Mouse (Mus musculus) left cerebral cortex, postnatal 14 days (tissue): Measurements from ENCODE around the gene Ntn3. TPM values are rescaled to one million over a fixed set of nuclear protein-coding genes. Genes with fewer than 3 reads are reported as not detected.

Experiments
- DNase-seq, 2 experiments: peaks; one replicate each; pipeline ENCODE4 v3.0.0; 2021 to 2022; ENCODE audit warnings: low spot score in 2 of 2, mixed read lengths in 1 of 2
- intact Hi-C: fragments of 180-260 bp; cut with DNase I; formaldehyde crosslinking; loops from one replicate; pipeline ENCODE4 v1.15.1; 2025
- total RNA-seq, 2 experiments: library from RNA; stranded (reverse); gene quantifications; 2 replicates each; pipeline ENCODE4 v1.2.3; 2021

Gene Ntn3
- total RNA-seq, 2 experiments from 2014 or later, result 11.0 to 12.6 TPM

DNA sequence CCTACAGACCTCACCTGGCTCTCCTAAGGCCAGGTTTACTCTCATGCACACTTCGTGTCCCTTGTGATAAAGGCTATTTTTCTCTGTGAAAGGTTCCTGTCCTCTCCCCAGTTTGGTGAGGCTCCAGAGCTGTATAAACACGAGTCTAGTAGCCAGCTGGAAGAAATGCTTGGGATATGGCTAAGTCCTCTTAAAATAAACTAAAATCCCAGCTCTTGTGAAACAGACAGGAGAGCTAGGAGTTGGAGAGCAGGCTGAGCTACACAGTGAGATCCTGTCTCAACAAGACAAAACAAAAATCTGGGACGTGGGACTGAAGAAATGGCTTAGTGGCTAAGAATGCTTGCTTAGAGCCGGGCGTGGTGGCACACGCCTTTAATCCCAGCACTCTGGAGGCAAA lies 3.9 kb upstream of the Ntn3 start:
- intact Hi-C loops, result no loop called here
- DNase-seq, result peak in 1 of 2 experiments; percentile 62

DNA sequence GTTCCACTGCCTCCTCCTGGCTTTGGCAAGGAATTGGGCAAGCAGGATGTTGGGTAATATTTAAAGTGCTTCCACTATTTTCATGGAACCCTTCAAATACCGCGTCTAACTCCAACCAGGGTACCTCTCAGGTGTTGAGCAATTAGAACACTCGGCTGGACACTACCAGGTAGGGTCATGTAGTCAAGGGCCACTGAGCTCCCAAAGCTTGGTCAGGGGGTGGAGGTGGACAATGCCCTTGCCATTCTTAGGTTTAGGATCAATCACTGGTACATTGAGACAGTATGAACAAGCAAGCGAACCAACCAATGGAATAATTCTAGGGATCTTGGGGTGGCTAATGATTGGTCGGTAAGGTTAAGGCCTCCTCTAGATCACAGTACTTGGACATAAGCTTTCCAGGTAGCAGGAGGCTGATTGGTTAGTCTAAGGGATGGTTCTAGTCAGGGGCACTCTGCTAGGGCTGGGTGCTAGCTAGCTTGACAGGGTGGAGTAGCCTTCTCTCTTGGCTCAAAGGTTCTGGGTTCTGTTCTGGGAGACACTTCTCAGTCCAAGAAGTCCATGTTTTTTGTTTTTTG lies 3.2 kb upstream of the Ntn3 start:
- intact Hi-C loops, result no loop called here
- no peak for DNase-seq

DNA sequence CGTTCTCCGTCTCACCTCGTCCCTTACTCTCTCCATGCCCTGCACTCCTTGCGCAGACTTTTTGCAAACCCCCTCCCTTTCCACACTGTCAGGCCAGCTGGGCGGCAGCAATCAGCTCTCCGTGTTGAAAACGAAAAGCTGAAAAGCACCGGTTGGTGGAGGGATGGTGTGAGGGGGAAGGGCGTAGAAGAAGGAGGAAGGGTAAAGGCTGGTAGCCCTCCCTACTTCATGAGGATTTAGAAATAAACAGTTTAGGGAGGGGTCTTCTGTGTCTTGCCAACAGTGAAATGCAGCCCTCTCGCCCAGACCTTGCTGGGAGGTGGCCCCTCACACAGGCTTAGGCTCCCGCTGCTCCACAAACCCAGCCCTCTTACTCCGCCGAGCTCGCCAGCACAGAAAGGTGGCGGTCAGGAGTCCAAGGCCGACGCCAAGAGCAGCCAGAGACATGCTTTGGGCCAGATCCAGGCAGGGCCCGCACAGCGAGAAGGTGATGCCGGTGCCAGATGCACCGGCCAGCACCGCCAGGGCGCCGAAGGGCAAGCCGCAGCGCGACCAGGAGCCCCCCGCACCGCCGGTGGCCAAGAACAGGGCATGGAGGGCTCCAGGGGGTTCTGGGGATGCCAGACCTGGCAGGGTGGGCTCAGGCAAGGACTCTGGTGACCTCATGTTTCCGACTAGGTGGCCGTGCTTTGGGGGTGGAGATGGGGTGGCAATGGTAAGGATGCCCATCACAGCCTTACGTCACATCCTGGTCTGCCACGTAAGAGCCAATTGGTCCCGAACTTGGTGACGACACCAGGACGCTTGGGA lies 2.5 kb upstream of the Ntn3 start:
- DNase-seq, result peak; percentile 87 to 92
- intact Hi-C loops, result no loop called here

DNA sequence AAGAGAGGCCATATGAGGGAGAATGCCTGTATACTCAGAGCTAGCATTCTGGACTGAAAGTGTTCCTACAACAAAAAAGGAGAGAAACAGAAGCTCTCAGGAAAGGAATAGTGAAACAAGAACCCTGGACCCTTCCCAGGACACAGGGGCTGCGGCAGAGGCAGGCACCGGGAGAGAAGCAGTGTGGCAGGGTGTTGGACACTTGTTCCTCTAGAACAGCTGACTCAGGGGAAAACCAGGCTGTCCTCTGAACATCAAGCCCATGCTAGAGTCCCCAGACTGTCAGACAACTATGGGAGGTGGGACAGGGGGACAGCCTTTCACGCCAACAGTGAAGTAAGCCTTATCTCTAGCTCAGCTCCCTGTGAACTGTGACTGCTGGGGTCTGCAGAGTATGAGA lies 1.3 kb upstream of the Ntn3 start:
- intact Hi-C loops, result no loop called here
- no peak for DNase-seq

DNA sequence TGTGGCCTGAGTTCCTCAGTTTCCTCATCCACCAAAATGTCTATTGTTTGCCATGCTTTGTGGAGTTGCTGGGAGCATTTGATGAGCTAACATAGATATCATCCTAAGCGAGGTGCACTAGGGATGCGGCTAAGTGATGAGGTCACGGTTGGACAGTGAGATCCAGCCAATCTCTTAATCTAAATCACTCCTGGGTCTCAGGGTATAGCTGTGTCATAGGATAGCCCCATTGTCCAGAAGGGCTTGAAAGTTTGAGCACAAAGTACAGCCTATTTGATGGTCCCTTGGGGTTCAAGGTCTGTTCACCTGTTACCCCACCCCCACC lies 547 bp upstream of the Ntn3 start:
- intact Hi-C loops, result loop anchor here (5.0 kb wide), 1 partner anchor 43 kb away; the partner anchor contains the start of gene Atp6v0c
- no peak for DNase-seq

DNA sequence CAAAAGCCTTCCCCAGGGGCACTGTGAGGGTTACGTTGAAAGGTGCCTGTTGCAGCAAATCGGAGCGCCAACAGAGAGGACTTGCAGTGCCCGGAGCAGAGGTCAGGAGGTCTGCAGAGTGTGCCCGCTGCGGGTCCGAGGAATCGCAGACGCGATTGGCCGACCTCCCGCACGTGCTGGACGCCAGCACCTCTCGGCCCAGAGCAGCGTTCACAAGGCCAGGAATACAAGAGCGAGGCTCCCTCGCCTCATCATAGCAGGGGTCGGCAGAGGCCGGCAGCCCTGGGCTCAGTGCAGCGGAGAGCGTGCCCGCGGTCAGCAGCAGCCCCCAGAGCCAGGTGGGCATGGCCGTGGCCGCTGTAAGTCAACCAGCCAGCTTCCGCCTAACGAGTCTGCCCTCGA lies 689 bp downstream of the Ntn3 start:
- no peak for DNase-seq
- intact Hi-C loops, result loop anchor here (5.0 kb wide), 1 partner anchor 41 kb away; the partner anchor contains the start of gene Atp6v0c

DNA sequence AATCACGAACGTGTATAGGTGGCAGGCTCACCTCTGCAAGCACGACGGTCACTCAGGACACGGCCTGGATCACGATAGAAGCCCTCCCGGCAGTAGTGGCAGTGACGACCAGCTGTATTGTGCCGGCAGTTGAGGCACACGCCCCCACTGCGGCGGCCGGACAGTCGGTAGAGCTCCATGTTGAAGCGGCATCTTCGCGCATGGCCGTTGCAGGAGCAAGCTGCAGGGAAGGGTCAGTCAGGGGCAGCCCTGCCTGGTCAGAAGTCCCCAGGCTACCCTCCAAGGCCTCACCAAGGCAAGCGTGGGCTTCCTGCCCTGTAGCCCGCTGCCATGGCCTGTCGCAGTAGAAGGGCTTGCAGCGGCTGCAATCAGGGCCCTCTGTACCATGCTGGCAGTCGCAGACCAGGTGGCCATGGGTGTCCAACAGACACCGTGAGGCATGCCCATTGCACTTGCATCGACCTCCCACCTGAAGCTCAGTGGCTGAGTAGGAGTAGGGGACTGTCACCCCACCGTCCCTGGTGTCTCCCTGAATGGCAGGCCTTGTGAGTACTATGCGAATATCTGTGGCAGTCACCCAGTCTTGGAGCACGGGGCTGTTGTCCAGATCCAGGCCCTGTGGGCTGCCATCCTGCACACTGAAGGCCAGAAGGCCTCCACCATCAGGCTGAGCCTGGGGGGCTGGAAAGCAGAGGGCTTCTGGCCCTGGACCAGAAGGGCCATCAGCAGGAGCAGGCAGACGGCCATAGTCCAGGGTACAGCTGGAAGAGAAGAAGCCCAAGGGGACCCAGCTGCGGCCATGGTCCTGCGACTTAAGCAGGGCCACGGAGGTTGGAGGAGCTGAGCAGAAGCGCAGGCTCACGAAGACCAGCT lies 1.3 kb downstream of the Ntn3 start:
- DNase-seq, result no peak
- intact Hi-C loops, result loop anchor here (5.0 kb wide), 1 partner anchor 41 kb away; the partner anchor contains the start of gene Atp6v0c

DNA sequence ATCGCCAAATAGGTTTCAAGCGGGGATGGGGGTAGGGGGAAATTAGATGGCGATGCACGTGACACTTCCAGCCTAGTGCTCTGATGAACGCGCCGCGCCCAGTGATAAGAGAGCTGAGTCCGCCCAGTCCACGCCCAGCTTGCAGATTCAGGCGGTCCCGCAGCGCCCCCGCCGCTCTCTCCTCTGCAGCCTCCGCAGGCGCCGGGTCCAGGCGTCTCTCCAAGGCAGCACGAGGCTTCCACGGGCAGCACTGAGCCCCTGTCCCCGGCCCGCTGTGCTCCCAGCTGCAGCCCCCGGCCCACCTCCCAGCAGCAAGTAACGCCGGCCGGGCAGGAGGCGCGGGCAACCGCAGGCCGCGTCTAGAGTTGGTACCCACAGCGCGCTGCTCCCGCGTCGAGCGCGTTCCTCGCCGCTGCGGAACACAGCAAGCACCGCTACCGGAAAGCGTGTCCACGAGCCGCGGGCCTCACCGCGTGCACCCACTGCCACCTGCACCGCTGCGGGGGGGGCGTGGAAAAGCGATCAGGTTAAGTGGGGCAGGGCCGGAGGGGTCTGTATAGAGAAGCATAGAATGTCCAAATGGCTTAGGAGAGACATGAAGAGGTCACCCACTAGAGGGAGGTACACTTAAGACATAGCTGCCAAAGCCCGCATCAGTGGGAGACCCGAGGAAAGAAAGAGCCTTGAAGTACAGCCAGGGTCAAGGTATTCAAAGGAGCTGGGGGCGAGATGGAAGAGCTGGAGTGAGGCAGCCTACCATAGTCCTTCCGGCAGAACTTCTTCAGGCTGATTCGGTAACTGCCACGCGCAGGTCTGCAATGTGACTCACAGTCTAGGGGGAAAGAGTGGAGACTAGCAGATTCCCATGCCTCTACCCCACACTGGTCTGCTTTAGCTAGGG lies 2.6 kb downstream of the Ntn3 start:
- intact Hi-C loops, result loop anchor here (5.0 kb wide), 1 partner anchor 39 kb away; the partner anchor contains the start of gene Atp6v0c
- peak; percentile 78 to 85 for DNase-seq

DNA sequence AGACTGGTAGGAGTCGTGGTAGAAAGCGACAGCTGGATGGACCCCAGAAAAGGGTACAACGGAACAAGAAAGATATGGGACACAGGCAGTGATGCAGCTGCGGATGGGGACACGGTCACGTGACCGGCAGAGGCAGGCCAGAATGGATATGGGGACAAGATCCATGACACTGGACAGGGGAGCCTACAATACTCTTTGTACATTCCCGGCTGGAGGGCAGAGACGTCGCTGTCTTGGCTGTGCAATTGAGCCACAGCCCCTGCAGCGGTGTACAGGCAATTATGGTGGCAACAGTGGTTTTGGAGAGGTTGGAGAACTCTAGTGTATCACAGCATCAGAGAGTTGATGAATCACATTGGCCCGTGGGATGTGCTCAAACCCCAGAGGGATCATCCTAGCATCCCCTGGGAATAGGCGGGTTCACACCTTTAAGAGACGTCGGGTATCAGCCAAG lies 3.4 kb downstream of the Ntn3 start:
- intact Hi-C loops, result loop anchor here (5.0 kb wide), 1 partner anchor 39 kb away; the partner anchor contains the start of gene Atp6v0c
- peak; percentile 47 to 60 for DNase-seq

DNA sequence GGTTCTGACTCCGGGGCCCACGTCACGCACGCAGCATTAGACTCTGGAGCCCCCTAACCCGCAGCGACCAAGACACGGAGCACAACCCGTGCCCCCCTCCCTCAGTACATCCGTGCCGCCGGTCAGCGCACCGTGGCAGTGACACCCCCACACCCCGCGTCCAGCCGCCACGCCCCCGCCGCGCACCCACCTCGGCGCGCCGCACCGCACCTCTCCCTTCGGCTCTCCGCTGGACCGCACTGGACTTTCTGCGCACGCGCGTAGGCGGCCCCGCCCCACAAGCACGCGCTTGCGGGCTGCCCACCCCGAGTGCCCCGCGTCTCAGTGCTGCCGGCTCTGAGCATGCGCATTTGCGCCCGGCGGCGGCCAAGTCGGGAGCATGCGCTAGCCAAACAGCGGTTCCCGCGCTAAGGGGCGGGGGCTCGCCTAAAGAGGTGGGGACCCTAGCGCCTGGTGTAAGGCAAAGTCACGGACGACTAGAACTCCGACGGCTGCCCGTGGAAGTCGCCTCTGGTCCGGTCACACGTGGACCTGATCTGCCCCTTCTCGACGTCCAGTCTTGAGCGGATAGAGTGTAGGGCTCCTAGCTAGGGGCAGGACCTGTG lies 3.9 kb downstream of the Ntn3 start, which contains the start of gene Tbc1d24:
TSS of gene Tbc1d24 (minus strand) at position 279 of the 605 bp plus-strand sequence.
- intact Hi-C loops, result loop anchor here (5.0 kb wide), 1 partner anchor 38 kb away; the partner anchor contains the start of gene Atp6v0c
- DNase-seq, result peak; percentile 94 to 96

DNA sequence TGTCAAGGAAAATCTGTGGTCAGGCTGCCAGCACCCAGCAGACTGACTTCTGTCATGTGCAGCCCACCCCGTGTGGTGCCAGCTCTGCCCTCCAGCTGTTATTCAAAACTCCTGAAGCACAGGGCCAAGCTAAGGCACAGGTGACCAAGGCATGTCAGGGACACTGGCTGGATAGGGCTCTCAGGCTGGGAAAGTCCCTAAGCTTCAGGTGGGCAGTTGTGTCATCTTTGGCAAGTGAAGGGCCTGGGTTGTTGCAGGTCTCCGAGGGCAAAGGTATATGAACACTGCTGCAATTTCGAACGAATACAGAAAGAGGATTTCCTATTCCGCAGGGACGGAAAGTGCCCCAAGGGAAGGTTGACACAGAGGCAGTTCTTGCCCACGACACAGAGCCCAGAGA lies 4.5 kb downstream of the Ntn3 start:
- intact Hi-C loops, result loop anchor here (5.0 kb wide), 1 partner anchor 38 kb away; the partner anchor contains the start of gene Atp6v0c

DNA sequence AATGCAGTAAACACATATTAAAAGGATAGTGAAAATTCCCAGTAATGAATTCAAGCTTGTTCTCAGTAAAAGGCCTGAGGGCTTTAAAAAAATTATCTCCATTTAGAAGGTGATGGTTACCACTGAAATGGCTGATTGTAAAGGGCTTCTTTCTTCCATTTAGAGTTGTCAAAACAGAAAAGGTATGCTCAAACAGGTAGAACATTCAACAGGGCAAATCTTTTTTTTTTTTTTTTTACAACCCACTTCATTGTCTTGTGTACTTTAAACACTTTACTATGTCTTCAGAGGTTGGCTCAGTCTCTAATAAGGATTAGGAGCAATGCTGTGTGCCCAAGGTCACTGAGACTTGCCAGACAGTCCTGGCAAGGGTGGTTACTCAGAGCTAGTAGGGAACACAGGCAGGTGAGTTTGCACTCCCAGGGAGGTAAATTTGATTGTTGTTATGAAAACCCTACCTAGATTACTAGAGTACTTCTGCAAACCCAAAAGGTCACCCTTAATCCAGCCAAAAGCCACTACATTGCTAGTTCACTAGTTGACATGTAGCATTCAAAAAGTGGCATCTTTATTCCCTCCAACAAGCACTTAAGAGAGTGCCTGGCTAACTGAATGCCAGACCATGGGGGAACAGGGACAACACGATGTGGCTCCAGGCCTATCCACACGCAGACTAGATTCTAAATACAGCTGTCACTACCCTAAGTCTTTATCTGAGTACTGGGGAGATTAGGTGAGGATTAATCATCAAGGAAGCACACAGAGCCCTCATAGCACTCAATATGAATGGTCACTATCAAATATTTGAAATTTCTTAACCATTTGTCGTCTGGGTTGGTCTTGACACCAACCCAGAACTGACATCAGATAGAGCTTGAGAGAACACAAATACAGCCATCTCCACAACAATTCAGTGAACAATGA lies 5.5 kb downstream of the Ntn3 start:
- intact Hi-C loops, result no loop called here
- no peak for DNase-seq

More for the DNA sequence above, 4.5 kb downstream of the Ntn3 start:
- no peak for DNase-seq

DNA sequence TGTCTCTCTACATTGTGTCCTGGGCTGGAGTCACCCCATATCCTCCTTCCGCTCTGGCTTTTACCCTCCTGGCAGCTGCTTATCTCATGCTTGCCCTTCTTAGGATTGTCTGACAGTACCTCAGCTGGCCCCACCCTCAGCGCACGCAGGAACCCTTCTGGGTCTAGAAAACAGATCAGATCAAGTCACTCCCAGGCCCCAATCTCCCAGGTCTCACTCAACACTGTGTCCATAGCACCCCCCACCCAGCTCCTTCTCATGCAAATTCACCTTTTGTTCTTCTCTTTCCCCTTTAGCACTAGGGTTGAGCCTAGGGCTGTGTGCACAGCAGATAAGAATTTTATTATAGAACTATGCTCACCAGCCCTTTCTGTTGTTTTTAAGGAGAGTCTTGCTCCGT lies 6.3 kb downstream of the Ntn3 start:
- intact Hi-C loops, result no loop called here

DNA sequence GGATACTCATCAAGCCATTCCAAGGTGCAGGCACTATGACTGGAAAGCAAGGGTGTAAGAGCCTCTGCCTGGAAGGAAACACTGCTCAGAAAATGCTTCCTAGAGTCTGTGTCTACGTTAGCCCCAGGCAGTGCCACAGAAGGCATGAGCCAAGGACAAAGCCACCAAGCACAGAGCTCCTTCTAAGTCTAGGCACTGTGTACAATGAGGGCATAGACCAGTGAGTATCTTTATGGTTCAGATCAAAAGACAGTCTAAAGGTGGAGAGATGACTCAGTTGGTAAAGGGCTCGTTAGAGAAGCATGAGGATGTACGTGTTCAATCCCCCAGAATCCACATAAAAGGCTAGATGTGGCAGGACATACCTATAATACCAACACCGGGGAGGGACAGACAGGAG lies 8.2 kb downstream of the Ntn3 start:
- intact Hi-C loops, result no loop called here
- DNase-seq, result no peak

More for the DNA sequence above, 6.3 kb downstream of the Ntn3 start:
- no peak for DNase-seq

DNA sequence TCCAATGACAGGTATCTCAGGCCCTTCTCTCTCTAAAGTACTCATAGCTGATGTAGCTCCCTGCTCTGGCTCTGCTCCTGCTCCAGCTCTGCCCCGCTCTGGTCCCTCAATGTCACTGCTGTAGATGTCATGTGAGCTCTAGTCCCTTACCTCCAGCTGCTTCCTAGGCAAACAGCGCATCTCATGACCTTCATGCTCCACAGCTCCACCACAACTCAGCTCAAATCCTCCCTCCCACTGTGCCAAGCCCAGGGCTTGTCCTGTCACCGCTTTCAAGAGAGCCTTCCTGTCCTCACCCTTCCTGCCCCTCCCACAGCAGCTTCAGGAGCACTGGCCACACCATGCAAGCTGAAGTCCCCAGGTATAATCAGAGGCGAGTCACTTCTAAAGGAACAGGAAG lies 9.6 kb downstream of the Ntn3 start:
- intact Hi-C loops, result no loop called here
- DNase-seq, result no peak

DNA sequence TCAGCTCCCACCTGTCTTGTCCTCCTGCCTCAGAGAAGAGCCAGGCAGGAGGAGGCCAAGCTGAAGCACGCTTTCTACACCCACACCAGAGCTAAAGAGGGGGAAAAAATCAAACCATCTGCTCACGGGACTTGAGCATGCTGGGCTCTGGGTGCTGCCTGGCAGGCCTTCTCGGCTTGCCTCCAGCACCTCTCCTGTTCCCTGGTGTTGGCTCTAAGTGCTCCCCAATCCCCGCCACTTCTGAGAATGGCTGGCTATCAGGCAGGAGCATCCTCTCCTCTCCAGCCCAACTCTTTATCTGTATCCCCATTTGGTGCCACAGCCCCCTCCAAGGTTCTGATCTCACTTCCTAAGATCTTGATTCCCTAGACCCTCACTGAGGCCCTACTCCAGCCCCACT lies 10.1 kb downstream of the Ntn3 start:
- intact Hi-C loops, result no loop called here
- DNase-seq, result peak; percentile 68 to 86
